Mouse (Mus musculus) large intestine, adult 2 months (tissue): ENCODE measurements around the gene Cdc42ep2. TPM values are rescaled to one million over a fixed set of nuclear protein-coding genes. Genes with fewer than 3 reads are reported as not detected.

Experiments used
- DNase-seq: peaks from one replicate; pipeline ENCODE4 v3.0.0-alpha.2; 2012; ENCODE audit warnings: low read depth, low spot score
- WGBS: fragments of 180-500 bp; shearing (Covaris S2); methylation state at CpG from one replicate; pipeline ENCODE4 v1.1.7; 2018; 5-methylcytosine and 5-hydroxymethylcytosine counted together
- polyA plus RNA-seq: library from polyadenylated mRNA; depleted of rRNA; stranded (reverse); fragments of >200 nt; gene quantifications from 2 replicates; pipeline ENCODE4 v1.2.3, GENCODE M21; 2012; rRNA removed

Cdc42ep2 gene
- 20.1 and 26.0 TPM in 2 replicates for polyA plus RNA-seq

DNA sequence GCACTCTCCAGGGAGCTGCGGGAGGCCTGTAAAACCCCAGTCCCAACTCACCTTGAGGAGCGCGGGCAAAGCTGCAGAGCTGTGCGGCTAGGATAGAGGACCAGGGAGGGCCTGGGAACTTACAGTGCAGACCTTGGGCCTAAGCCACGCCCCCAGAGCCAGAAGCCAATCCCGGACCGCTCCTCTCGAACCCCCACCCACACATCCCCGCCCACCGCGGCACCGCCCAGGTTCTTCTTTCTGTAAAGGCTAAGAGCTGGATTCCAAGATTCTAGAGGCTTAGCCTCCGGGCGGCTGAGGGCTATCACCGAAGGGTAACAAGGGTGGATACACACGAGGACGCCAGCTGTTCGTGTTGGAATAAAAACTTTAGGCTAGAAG, at the start of gene Cdc42ep2:
Cdc42ep2 (minus strand) TSS at position 104 of the 381 bp plus-strand sequence.
- under 1% methylated on average over 18 of the region's 18 CpGs for WGBS
- DNase-seq = peak; percentile 74

DNA sequence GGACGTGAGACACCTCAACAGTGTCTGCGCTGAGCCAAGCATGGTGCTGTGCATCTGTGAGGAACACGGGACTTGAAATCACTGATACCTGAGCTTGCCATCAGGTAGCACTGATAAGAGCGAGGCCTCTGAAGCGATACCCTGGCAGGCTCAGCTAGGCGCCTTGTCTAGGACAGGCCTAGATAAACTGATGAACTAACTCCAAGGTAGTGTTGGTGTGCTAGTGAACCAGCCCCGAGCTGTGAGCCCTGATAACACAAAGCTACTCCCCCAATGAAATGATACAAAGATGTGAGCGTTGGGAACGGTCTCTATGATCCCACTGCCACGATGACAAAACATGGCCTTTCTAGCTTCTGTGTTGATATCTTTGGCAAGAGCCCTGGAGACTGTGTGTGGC, 43.0 kb upstream of the Cdc42ep2 start:
- no peak for DNase-seq
- 93% methylated on average over 10 of the region's 10 CpGs for WGBS

GRCm38 (mm10) chr19:5966786-5967185, 42.2 kb upstream of the Cdc42ep2 start:
- 76% methylated on average over 6 of the region's 6 CpGs for WGBS

DNA sequence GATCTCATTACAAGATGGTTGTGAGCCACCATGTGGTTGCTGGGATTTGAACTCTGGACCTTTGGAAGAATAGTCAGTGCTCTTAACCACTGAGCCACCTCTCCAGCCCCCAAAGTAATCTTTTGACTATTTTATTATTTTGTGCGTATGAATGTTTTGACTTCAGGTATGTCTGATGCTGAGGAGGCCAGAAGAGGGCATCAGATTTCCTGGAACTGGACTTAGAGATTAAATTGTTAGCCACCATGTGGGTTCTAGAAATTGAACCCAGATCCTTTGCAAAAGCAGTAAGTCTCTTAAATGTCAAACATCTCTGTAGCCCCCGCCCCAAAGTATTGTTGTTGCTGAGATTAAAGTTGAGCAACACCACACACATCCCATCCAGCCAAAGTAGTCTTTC, 41.3 kb upstream of the Cdc42ep2 start:
- no peak for DNase-seq
- WGBS = 88% methylated on average over 2 of the region's 2 CpGs

More at GRCm38 (mm10) chr19:5966786-5967185, 42.2 kb upstream of the Cdc42ep2 start:
- no peak for DNase-seq

- DNase-seq = no peak
- WGBS = 11% methylated on average over 4 of the region's 4 CpGs
Measured at GRCm38 (mm10) chr19:5965280-5965679, 40.7 kb upstream of the Cdc42ep2 start.

DNA sequence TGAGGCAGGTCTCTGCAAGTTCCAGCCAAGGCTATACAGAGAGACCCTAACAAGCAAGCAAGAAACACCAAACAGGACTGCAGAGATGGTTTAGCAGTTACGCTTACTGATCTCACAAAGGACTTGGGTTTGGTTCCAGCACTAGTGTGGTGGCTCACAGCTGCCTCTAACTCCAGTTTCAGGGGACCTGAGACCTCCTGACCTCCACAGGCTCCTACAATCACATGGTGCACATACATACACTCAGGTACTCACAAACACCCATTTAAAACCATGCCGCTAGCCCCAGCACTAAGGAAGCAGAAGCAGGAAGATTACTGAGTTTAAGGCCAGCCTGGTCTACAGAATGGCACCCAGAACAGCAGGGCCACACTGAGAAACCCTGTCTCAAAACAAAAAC, 40.2 kb upstream of the Cdc42ep2 start:
- no peak for DNase-seq
- WGBS = 94% methylated on average over 2 of the region's 2 CpGs

- WGBS = under 1% methylated on average over 50 of the region's 50 CpGs
Measured at GRCm38 (mm10) chr19:5963883-5964562, 39.4 kb upstream of the Cdc42ep2 start, which contains the start of gene Pola2. TSS of gene Pola2 (minus strand) at chr19:5964202.

GRCm38 (mm10) chr19:5962651-5963050, 38.0 kb upstream of the Cdc42ep2 start:
- WGBS = 15% methylated on average over 1 of the region's 1 CpGs
- DNase-seq = no peak

More at GRCm38 (mm10) chr19:5963883-5964562, 39.4 kb upstream of the Cdc42ep2 start, which contains the start of gene Pola2:
- DNase-seq = no peak

DNA sequence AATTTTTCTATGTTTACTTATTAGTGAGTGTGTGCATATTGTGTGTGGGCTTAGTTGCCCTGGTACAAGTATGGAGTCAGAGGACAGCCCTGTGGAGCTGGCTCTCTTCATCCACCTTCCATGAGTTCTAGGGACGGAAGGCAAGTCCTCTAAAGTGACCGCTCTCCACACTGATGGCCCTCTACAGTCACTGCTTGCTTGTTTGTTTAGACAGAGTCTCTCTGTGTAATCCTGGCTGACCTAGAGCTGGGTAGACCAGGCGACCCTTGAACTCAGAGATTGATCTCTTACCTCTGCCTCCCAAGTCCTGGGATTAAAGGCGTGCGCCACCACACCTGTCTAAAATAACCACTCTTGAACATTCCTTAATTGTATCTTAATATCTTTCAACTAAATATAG, 32.8 kb upstream of the Cdc42ep2 start:
- 84% methylated on average over 5 of the region's 5 CpGs for WGBS
- DNase-seq = no peak

DNA sequence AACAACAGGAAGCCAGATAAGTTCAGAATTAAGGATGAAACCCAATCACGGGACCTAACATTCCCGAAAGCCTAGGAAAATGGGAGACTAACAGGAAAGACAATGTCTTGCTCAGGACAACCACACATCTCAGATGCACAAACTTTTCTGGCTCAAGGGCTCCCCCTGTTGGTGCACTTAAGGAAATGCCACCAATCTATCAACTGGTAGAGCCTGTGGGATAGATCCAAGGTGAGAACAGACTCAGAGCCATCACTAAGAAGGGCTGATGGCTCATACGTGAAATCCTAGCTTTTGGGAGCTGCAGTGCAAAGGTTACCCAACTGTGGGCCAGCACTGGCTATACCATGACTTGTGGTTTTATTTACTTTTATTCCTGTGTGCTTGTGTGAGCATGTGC, 32.1 kb upstream of the Cdc42ep2 start:
- DNase-seq = peak; percentile 86
- WGBS = 0% methylated on average over 3 of the region's 3 CpGs

GRCm38 (mm10) chr19:5955704-5956670, 31.4 kb upstream of the Cdc42ep2 start:
- WGBS = 31% methylated on average over 28 of the region's 28 CpGs
- DNase-seq = peak; percentile 92

- DNase-seq = no peak
- 70% methylated on average over 10 of the region's 10 CpGs for WGBS
Measured at GRCm38 (mm10) chr19:5954936-5955335, 30.3 kb upstream of the Cdc42ep2 start.

DNA sequence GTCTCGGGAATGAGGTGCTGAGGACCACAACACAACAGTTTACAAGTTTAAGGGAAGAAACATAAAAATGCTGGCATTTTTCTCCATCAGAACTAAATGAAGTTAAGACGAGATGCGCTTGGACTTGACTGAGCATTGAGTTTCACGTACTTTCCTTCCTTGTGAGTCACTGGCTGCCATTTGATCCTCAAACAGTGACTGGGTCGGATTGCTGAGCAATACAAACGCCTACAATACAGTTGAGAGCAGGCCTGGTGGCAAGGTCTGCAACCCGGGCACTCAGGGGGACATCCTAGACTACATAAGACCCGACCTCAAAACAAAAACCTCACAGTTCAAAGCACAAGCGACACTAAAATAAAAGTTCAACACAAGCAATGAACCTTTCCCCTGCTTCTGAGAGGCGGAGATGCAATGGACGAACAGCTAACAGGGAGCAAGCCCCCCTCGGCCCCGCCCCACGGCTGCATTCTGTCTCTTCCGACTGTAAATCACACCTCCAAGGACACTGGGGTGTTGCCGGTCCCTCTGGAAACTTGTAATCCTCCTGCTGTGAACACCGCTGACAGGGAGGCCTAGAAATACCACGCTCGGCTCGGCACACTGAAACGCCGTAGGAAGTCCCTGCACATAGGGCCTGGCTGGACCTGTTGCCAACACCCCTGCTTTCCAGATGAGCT, 29.6 kb upstream of the Cdc42ep2 start:
- WGBS = 49% methylated on average over 22 of the region's 22 CpGs
- DNase-seq = no peak

GRCm38 (mm10) chr19:5953201-5953770, 28.7 kb upstream of the Cdc42ep2 start:
- DNase-seq = no peak
- WGBS = 89% methylated on average over 19 of the region's 19 CpGs

DNA sequence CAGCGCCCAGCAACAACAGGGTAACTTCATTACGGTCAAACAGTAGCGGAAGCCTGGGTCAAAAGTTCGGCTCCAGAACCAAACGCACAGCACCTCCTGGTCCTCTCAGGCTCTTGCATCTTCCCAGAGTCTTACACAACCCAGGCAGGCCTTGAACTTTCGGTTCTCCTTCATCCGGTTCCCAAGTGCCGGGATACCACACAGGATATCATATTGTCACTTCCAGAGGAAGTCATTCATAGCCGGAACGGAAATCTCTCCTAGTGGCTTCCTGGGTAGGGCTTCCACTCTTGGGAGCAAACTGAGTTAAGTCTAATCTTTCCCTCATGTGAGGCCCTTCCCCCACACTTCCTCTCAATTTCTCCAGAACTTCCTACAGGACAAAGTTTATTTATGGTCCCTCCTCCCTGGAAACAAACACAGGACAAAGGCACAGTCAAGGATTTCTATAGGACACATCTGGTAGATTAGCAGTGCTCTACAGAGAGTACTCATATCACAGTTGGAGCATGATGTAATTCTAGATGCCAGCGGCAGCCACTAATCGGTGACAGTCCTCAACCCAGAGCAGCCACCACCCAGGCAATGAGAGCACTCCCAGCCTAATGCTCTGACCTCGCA, 27.6 kb upstream of the Cdc42ep2 start:
- WGBS = 64% methylated on average over 13 of the region's 13 CpGs
- no peak for DNase-seq

- WGBS = 85% methylated on average over 16 of the region's 16 CpGs
- no peak for DNase-seq
Measured at GRCm38 (mm10) chr19:5951631-5952030, 27.0 kb upstream of the Cdc42ep2 start.

DNA sequence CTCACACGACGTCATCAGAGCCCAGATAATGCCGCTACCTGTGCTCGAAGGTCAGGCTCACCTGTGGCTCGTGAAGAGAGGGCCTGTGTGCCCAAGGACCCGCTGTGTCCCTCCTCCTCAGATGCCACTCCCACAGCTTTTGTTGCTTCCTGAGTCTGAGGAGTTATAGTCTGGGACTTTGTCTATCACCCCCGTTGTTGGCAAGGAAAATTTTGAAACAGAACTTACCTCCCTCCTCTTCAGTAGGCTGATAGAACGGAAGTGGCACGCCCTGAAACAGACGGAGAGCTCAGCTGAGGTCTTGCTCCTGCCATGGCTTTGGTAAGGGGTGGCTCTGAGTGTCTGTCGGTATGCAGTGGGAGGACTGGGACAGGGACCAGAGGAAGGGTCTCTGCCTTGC, 25.6 kb upstream of the Cdc42ep2 start:
- WGBS = 84% methylated on average over 11 of the region's 11 CpGs
- DNase-seq = no peak

DNA sequence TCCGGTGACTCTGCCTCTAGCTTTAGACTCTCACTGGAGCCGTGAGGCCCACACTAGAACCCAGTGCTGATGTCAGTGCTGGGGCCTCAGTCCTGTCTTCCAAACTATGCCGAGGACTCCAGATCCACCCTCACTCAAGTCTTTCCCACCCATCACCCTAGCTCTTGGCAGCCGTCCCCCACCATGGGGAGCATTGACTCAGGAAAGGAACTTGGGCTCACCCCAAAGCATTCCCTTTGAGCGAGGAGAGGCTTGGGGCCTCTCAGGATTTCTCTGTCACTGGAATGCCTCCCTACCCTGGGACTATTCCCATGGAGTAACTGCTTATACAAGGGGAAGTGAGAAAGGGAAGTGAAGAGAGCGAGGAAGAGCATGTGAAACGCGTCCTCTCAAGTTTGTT, 21.3 kb upstream of the Cdc42ep2 start:
- DNase-seq = no peak
- 66% methylated on average over 8 of the region's 8 CpGs for WGBS

GRCm38 (mm10) chr19:5945027-5945426, 20.4 kb upstream of the Cdc42ep2 start:
- no peak for DNase-seq
- 55% methylated on average over 7 of the region's 7 CpGs for WGBS
